Mouse (Mus musculus): ENCODE measurements around the gene Myod1.
A peak's percentile ranks its signal among the peaks of the same experiment; 100 is the strongest.

Gene Myod1

DNA sequence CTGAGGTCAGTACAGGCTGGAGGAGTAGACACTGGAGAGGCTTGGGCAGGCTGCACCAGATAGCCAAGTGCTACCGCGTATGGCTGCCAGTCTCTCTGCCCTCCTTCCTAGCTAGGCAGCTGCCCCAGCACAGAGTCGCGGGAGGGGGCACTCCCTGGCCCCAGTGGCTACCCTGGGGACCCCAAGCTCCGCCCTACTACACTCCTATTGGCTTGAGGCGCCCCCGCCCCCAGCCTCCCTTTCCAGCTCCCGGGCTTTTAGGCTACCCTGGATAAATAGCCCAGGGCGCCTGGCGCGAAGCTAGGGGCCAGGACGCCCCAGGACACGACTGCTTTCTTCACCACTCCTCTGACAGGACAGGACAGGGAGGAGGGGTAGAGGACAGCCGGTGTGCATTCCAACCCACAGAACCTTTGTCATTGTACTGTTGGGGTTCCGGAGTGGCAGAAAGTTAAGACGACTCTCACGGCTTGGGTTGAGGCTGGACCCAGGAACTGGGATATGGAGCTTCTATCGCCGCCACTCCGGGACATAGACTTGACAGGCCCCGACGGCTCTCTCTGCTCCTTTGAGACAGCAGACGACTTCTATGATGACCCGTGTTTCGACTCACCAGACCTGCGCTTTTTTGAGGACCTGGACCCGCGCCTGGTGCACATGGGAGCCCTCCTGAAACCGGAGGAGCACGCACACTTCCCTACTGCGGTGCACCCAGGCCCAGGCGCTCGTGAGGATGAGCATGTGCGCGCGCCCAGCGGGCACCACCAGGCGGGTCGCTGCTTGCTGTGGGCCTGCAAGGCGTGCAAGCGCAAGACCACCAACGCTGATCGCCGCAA, at the start of gene Myod1:
Myod1 (plus strand) TSS at position 303 of the 836 bp plus-strand sequence.
- DNase-seq (ENCODE audit: low read depth, low spot score), result no peak

DNA sequence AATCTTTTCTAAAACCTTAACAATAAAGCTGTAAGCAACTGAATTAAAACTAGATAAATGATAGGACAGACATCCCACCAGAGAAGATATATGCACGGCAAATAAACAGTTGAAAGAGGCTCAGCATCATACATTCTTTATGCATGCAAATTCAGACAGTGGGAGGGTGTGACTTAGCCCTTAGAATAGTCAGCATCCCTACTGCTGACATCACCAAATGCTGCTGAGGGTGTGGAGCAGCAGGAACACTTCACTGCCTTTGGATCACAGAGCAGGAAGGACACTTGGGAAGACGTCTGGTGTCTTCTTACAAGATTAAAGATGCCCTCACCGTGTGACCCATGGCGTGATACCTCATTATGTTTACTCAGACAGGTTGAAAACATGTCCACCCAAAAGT, 48.4 kb upstream of the Myod1 start:
- no peak for DNase-seq (ENCODE audit: low read depth, low spot score)

DNA sequence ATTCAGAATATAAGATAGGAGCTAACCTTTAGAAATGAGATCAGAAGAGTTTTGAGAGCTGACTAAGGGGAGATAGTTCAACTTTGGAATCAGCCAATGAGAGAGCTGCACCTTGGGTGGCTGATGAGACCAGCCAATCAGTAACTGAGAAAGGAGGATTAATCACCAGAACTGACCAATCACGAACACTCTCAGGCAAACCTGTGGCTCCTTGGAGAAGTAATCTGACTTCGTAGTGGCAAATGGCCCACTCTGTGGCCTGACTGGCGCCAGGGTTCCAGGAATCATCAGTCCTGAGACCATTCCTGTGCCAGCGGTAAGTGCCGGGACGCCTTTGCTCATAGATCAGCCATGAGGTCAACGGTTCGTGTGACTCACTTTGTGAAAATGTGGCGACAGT, 38.9 kb upstream of the Myod1 start:
- DNase-seq (ENCODE audit: low read depth, low spot score), result no peak

DNA sequence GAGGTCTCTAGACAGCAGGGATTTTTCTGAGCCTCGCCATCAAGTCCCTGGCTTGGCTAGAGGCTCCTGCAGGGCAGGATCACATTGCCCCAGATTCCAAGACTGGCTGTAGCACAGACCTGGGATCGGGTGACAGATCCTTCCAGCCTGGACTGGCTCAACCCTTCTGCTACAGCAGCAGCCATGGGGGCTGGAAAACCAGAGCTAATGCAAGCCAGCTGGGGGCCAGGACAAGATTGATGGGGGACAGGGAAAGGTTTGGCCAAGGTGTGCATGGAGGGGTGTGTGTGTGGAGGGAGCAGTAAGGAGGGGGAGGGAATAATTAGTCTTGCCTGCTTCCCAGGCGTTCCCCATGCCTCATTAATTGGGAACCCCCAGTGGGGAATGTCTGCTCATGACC, 36.5 kb upstream of the Myod1 start:
- DNase-seq (ENCODE audit: low read depth, low spot score), result no peak

DNA sequence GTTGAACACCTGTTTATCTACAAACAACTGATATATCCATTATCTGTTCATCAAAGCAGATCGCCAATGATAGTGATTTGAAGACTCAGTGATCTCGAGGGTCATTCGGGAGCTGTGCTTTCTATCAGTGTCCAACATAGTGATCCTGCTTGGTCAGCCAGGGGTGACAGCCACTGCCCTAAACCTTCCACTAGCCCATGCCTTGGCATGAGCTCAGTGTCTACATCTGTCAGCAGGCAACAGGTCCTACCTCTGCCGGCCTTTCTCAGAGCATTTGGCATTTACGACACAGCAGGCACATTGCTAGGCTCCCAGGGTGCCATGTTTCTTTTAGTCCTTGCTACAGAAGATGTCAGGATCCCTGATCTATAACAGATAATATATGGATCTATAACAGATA, 36.0 kb upstream of the Myod1 start:
- no peak for DNase-seq (ENCODE audit: low read depth, low spot score)

DNA sequence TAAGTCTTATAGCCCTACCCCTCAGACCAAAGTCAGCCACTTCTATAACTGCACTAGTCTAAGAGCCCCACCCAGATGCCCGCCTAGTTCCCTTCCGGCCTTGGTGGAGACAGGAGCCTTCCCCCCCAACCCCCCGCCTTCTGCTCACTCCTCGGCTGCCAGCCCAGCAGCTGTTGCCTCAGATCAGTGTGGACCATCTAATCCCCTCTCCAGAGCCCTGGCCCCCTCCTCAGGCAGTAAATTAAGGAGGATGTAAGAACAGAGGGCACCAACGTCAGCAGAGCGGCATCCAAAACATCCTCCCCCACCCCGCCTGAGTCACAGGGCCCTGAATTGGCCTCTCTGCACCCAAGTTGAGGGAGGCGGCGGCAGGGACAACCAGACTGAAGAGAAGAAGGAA, 34.8 kb upstream of the Myod1 start:
- no peak for DNase-seq (ENCODE audit: low read depth, low spot score)

DNA sequence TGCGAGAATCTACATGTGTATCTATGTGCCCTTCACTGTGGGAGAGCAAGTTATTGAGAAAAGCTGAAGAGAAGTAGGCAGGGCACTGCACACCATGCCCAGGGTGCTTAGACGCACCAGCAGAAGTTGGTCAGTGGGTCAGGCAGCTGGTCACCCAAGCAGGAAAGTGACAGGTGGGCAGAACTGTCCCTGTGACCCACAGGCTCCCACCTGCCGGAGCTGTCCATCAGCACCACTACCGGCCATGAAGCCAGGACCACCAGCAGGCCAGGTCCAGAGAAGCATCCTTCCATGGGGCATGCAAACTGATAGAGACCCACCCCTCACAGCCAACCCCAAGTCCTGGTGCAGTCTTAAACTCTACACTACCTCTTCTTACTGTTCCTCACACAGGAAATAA, 28.6 kb upstream of the Myod1 start:
- no peak for DNase-seq (ENCODE audit: low read depth, low spot score)

DNA sequence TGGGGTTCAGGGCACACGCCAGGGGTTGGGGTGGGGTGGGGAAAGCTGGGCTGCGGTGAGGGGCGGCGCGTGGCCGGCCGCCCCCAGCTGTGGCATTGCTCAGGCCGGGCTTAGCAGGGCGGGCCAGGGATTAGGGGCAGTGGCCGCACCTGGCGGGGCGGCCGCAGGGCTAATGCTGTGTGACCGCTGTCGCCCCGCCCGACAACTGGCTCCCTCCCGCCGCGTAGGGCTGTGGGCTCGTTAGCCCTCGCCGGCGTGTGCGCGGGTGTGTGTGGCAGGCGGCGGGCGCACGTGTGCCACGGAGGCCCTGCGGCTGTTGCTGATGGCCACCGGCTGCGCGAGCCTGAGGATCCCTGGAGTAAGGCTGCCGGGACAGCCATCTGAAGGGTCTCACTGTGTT, 27.5 kb upstream of the Myod1 start:
- peak; percentile 25 for DNase-seq (ENCODE audit: low read depth, low spot score)

DNA sequence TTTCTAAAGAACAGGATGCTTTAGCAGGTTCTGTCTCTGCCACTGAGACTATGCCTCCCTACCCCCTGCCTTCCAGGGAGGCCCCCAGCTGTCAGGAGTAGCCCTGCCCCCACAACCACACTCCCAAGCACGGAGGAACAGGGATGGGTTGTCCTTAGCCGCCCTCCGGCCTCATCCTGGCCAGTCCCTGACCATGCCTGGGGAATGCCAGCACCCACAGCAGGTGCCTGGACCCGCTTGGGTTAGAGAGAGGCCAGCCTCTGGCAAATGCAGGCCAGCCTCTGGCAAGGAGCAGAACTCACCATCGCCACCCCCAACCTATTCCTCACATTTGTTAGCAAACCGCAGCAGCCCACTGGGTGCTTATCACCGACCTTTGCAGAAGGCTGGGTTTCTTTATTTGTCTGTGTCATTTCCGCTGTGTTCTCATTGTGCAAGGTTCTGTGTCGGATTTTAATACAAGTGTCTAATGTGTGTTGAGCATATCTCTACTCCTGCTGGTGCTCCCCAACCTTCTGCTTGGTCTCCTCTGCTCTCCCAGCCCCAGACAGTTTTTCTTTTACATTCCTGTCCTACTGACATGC, 26.1 kb upstream of the Myod1 start:
- DNase-seq (ENCODE audit: low read depth, low spot score), result no peak

DNA sequence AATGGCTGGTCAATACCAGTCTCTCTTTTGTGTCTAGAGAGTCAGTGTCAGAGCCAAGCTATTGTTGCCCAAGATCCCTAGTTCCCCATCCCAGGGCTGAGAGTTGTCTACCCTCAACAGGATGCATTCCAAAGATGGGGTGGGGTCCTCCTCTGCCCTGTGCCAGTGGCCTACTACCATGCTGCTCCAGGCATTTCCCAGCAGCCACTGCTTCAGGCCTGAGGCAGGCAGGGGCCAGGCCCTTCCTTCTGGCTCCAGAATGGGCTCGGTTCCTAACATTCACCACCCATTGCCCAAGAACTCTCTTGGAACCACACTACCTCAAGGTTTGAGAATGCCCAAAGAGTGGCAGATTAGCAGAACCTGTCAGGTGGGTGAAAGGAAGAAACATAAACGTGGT, 23.5 kb upstream of the Myod1 start:
- DNase-seq (ENCODE audit: low read depth, low spot score), result no peak

DNA sequence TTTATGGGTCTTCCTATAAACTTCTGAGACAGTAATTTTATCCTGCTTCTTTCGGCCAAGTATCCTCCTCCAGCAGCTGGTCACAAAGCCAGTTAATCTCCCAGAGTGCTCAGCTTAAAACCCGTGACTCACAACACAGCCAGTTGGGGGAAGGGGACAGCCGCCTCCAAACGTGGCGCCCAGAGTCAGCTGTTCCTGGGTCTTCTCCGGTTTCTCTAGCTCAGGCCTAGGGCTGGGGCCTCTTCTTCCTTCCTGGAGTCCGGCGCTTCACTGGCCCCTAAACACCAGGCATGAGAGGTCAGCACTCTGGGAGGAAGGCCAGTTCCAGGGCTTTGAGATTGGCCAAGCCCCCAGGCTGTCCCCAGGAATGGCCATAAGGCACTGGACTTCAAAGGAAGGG, 23.1 kb upstream of the Myod1 start:
- no peak for DNase-seq (ENCODE audit: low read depth, low spot score)

DNA sequence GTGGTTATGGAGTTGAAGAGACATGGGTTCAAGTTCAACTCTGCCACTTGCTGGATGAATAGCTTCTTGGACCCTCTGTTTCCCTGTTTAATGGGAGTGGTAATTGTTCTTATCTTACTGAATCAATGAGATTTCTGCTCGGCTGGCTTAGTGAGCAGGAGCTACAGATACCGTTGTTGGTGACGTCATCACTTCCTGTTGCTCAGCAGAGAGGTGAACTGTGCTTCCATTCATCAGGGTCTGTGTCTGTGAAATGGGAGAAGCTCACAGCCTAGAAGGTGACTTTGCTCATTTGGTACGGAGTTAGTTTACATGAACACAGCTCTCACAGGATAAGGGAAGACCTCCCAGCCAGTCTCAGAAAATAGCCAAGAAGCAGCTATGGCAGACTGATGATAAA, 22.4 kb upstream of the Myod1 start:
- DNase-seq (ENCODE audit: low read depth, low spot score), result no peak

DNA sequence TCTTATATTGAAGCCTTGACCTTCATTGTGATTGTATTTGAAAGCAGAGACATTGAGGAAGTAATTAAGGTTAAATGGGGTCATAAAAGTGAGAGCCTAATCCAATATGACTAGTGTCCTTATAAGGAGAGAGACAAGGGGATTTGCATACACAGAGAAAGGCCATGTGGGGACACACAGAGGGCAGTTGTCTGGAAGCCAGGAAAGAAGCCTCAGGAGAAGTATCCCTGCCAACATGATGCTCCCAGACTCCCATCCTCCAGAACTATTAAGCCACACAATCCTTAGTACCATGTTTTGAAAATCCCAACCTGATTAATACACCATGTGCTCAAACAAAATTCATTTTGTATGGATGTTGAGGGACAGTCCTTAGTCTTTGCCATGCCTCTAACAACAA, 14.5 kb upstream of the Myod1 start:
- DNase-seq (ENCODE audit: low read depth, low spot score), result no peak

DNA sequence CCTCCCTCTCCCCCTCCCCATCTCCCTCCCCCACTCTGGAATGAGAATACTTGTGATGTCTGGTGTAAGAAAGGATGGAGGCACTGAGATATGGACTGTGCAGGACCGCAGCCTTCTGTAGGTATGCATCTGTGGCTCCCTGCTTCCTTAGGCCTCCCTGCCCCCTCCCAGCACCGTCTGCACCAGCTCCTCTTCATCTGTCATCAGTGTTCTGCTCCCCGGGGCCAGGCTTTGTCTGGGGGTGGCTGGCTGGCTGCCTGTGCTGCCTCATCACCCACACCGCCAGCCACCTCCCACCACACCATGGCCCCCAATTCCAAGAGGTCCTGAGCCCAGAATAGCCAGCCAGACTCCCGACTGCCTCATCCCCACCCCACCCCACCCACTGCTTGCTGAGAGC, 12.1 kb upstream of the Myod1 start:
- no peak for DNase-seq (ENCODE audit: low read depth, low spot score)

DNA sequence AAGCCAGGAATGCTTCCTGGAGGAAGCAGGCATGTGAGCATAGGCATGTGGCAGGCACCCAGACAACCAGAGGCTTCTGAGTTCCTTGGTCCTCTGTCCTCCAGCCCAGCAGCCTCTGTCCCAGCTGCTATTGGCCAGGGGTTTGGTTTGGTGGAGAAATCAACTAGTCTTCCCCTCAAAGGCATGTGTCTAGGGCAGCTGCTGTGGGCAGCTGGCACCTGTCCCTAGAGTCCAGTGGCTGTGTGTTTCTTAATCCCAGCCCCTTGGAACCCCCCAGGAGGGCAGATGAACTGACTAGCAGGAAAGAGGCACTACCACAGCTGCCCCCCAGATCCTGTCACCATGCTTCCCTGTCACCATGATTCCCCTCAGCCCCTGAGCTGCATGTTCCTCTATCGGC, 10.5 kb upstream of the Myod1 start:
- no peak for DNase-seq (ENCODE audit: low read depth, low spot score)

DNA sequence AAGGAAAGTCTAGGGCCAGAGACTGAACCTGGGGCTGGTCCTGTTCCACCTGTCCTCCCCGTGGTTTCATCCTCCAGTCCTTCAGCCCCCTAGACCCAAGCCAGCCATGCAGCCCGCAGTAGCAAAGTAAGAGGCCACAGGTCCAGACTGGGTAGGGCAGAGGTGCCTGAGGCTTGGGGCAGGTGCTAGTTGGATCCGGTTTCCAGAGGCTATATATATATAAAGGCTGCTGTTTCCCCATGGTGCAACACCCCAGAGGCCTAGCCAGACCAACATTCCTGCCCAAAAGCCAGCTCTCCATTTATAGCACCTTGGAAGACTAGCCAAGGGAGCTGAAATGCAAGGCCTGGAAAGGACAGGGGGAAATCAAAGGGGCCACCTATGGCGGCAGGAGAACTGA, 5.2 kb upstream of the Myod1 start:
- DNase-seq (ENCODE audit: low read depth, low spot score), result no peak

DNA sequence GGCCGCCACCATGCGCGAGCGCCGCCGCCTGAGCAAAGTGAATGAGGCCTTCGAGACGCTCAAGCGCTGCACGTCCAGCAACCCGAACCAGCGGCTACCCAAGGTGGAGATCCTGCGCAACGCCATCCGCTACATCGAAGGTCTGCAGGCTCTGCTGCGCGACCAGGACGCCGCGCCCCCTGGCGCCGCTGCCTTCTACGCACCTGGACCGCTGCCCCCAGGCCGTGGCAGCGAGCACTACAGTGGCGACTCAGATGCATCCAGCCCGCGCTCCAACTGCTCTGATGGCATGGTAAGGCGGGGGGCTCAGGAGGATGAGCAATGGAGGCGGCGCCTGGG, 703 bp downstream of the Myod1 start:
- no peak for DNase-seq (ENCODE audit: low read depth, low spot score)

DNA sequence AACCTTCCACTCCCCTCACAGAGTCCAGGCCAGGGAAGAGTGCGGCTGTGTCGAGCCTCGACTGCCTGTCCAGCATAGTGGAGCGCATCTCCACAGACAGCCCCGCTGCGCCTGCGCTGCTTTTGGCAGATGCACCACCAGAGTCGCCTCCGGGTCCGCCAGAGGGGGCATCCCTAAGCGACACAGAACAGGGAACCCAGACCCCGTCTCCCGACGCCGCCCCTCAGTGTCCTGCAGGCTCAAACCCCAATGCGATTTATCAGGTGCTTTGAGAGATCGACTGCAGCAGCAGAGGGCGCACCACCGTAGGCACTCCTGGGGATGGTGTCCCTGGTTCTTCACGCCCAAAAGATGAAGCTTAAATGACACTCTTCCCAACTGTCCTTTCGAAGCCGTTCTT, 1.8 kb downstream of the Myod1 start:
- DNase-seq (ENCODE audit: low read depth, low spot score), result no peak

DNA sequence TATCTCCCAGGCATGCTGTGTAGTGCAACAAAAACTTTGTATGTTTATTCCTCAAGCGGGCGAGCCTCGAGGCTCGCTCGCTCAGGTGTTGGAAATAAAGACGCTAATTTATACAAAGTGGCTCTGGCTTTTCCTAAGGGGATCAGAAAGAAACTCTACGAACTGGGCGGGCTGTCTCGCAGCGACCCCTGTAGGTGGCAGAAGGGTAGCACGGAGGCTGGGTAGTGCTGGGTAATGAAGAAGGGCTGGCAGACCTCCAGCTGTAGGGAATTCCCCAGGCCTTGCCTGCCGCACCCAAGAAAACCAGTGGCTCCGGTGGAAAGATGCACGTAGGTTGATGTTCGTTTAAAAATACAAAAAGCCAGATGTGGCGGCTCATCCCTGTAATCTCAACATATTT, 2.7 kb downstream of the Myod1 start:
- peak; percentile 53 for DNase-seq (ENCODE audit: low read depth, low spot score)

DNA sequence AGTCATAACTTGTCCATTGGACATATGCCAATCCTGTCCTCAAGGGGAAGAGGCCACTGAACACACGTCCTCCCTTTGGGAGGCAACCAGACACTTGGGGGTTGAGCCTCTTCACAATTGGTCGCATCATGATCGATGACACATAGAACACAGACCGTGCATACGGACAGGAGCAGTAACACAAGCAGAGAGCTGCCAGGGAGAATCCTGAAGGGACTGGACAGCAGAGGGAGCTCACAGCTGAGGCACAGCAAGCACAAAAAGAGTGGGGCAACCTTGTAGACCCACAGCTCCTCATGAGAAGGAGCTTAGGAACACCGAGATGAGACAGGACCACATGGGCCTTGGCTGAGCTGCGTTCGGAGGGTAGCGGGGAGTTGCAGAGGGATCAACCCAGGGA, 4.4 kb downstream of the Myod1 start:
- no peak for DNase-seq (ENCODE audit: low read depth, low spot score)

DNA sequence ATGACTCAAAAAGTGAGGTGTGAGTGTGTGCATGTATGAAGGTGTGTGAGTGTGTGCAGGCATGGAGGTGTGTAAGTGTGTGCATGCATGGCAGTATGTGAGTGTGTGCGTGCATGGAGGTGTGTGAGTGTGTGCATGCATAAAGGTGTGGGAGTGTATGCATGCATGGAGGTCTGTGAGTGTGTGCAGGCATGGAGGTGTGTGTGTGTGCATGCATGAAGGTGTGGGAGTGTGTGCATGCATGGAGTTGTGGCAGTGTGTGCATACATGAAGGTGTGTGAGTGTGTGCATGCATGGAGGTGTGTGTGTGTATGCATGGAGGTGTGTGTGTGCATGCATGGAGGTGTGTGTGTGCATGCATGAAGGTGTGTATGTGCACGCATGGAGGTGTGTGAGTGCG, 11.2 kb downstream of the Myod1 start:
- DNase-seq (ENCODE audit: low read depth, low spot score), result no peak

DNA sequence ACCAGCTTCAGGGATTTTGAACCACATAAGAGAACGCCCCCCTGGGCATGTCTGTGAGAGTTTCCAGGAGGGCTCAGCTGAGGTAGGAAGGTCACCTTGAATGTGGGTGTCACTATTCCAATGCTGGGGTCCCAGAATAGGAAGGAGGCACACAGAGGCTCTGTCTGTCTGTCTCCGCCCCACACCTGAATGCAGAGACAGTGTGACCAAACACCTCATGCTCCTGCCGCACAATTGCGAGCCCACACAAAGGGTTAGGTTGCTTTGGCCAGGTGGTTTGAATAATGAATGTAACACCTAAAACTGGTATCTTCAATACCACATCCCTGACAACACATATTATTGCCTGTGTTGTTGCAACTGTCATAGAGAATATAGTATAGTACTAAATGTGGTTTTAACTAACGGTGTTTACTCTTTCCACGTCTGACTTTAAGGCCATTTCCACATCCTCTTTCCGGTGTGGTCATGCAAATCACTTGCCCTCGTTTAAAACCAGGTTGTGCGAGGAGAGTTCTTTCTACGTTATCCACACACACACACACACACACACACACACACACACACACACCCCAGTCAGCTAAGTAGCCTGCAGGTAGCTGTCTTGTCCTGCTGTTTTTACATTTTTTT, 13.3 kb downstream of the Myod1 start:
- DNase-seq (ENCODE audit: low read depth, low spot score), result no peak

DNA sequence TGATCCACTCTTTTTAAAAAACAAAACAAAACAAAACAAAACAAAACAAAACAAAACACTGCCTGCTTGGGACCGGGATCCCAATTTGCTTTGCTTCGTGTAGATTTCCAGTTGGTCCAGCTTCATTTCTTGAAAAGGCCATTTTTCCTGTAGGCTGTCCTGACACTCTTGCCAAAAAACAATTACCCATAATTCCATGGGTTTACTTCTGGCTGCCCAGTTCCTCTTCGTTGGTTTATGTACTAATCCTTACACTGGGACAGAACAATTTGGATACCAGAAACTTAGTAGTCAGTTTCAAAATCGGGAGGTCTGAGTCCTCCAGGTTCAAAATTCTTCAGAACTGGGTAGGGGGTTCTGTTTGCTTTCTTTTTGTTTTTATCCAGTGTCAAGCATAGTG, 14.0 kb downstream of the Myod1 start:
- no peak for DNase-seq (ENCODE audit: low read depth, low spot score)
